Mouse (Mus musculus) cerebellum, adult 9-10 months (tissue): ENCODE measurements at regions not wholly inside any gene's neighbourhood (a gene's known extent, or its start where the extent isn't known, plus 50 kb on each side); places are given as distances from the start of the nearest gene placed in this dataset.

Experiments used
- DNase-seq: peaks from one replicate; pipeline ENCODE4 v3.0.0; 2022

DNA sequence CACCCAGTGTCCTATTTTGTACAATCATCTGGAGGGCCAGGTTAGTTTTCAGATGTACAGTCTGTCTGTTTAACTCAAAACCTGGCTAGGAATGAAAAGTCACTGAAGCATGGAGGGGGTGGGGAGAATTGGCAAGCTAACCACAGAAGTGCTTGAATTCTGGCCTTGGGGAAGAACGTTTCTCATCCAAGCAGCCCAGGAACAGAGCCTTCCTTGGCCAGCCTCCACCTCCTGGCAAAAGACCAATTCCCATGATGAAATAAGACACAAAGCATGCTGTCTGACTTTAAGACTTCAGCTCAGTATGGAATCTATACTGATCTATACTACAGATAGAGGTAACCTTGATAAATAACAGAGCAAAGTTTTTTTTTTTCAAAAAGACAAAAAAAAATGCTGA is 80.3 kb upstream of the Zfp648 start:
- DNase-seq: peak; percentile 50

GRCm38 (mm10) chr1:154124981-154125380 is 76.0 kb upstream of the Zfp648 start:
- no peak for DNase-seq

GRCm38 (mm10) chr1:154126487-154126886 is 74.5 kb upstream of the Zfp648 start:
- DNase-seq: no peak

DNA sequence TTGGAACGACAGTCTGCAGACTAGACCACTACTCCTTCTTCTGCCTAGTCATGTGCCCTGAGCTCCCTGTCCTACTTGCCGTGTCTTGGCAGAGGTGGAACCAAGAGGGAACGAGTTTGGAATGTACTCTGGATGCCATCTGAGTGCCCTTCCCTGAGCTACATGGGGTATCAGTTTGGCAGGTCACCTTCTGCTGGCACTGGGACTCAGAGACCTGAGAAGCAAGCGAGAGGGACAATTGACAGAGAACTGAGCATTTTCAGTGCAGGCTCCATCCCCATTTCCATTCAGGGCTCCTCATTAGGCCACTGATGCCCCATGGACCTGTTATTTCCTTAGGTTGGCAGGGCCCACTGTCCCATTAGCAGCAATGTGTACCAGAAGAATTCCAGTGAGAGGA is 61.5 kb upstream of the Zfp648 start:
- no peak for DNase-seq

DNA sequence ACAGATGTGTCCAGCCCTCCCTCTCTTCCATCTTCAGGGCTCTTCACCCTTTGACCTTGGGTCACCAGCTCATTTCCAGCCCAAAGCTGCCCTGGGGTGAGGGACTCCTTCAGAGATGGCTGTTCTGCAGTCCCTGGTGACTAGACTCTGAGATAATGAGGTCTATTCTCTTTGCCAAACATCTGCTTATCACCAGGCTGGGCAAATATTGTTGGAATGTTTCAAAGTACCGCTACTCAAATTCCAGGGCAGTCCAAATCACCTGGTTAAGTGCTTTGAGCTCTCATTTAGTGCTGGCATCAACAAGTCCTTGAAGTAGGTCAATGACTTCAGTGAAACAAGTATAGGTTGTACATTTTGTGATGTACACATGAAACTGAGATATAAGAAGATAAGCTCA is 57.3 kb upstream of the Zfp648 start:
- no peak for DNase-seq

DNA sequence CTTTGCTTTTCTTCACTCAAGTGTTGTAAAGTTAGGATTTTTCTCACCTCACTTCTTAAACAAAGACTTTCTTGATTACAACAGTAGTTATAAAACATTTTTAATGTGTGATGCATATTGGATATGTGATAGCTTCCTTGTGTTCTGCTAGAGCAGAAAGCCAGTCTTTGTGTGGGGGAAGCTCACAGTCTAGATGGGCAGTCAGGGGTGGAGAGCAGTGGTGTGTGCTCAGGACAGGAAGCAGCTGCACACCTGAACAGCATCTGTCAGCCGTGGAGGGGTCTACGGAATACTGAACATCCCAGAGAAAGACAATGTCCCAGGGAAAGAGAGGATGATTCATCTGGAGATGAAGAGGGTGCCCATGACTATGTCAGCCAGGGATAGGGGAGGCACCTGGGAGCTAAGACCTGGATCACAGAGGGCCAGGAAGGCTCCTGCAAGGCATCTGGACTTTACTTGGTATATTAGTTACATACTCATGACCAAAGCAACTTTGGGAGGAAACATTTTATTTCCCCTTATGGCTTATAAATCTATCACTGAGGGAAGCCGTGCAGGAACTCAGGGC is 53.9 kb upstream of the Zfp648 start:
- DNase-seq: no peak

GRCm38 (mm10) chr1:154148948-154149347 is 52.0 kb upstream of the Zfp648 start:
- DNase-seq: no peak

DNA sequence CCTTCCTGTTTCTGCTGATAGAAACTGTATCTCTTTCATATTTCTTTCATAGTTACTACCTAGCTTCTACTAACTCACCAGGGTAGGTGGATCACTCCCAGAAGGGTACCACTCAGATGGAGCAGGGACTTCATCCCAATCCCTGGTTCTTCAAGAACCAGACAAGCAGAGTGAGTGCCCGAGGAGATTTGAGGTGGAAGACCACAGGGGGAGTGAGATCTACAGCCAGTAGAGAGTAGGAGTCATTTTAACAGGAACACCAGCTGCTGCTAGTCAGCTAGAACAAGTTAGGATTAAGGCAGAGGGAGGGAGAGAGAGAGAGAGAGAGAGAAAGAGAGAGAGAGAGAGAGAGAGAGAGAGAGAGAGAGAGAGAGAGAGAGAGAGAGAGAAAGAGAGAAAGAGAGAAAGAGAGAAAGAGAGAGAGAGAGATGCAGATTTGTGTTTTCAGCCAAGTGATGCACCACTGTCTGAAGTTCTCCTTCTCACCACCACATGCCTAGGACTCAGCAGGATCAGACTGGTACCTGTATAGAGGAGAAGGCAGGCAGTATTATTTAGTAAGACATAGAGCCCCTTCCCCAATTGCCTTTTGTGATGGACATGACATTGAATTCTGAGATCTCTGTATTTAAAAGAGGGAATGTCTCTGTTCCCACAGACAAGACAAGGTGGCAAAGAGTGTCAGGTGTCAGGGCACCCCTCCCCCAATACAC is 51.4 kb upstream of the Zfp648 start:
- no peak for DNase-seq

- DNase-seq: peak; percentile 79
Measured at GRCm38 (mm10) chr1:154150167-154150851, 50.7 kb upstream of the Zfp648 start.
